Mouse (Mus musculus) hindbrain, embryonic 16.5 days (tissue): ENCODE measurements around the gene Nipbl. TPM values are rescaled to one million over a fixed set of nuclear protein-coding genes. Genes with fewer than 3 reads are reported as not detected.

Source experiments
- ATAC-seq: fragments of 200-750 bp; cut with Nextera tagmentation; 2 replicates; pipeline ENCODE4 v1.8.0; 2017; ENCODE audit warnings: moderate TSS enrichment, moderate library complexity
- H3K27ac ChIP-seq: fragments of 300-500 bp; sonication (generic); 2 replicates; pipeline ENCODE4 v1.5.1; 2014; ENCODE audit warnings: low read depth, mild to moderate bottlenecking, control low read depth, low read length, moderate library complexity
- H3K27me3 ChIP-seq: fragments of 300-500 bp; sonication (generic); replicated peaks from 2 replicates; pipeline ENCODE4 v1.6.1; 2014; ENCODE audit warnings: low read length; ENCODE audit not compliant: control insufficient read depth, insufficient read depth
- H3K36me3 ChIP-seq: fragments of 300-500 bp; sonication (generic); 2 replicates; pipeline ENCODE4 v1.6.1; 2014; ENCODE audit warnings: mild to moderate bottlenecking, low read length, moderate library complexity, mixed read lengths; ENCODE audit not compliant: control insufficient read depth, insufficient read depth
- H3K4me1 ChIP-seq: fragments of 300-500 bp; sonication (generic); 2 replicates; pipeline ENCODE4 v1.6.1; 2014; ENCODE audit warnings: low read depth, low read length; ENCODE audit not compliant: control insufficient read depth, insufficient read depth
- H3K4me2 ChIP-seq: fragments of 300-500 bp; sonication (generic); 2 replicates; pipeline ENCODE4 v1.6.1; 2014; ENCODE audit warnings: mild to moderate bottlenecking, low read length, control low read depth, moderate library complexity
- H3K4me3 ChIP-seq: fragments of 300-500 bp; sonication (generic); 2 replicates; pipeline ENCODE4 v1.5.1; 2014; ENCODE audit warnings: mild to moderate bottlenecking, low read length, control low read depth, moderate library complexity
- H3K9ac ChIP-seq: fragments of 300-500 bp; sonication (generic); 2 replicates; pipeline ENCODE4 v1.6.1; 2014; ENCODE audit warnings: low read depth, mild to moderate bottlenecking, control low read depth, low read length, moderate library complexity
- H3K9me3 ChIP-seq: fragments of 300-500 bp; sonication (generic); 2 replicates; pipeline ENCODE4 v1.6.1; 2014; ENCODE audit warnings: mild to moderate bottlenecking, low read length, moderate library complexity; ENCODE audit not compliant: control insufficient read depth
- WGBS: fragments of 180-500 bp; shearing (Covaris S2); extraction: QIAGEN DNeasy Blood & Tissue Kit; methylation state at CpG from one replicate; pipeline ENCODE4 v1.1.7; 2014; 5-methylcytosine and 5-hydroxymethylcytosine counted together
- polyA plus RNA-seq: library from polyadenylated mRNA; unstranded; fragments of >200 nt; fragmentation: Nextera tagmentation; extraction: Ambion mirVana; gene quantifications from 2 replicates; pipeline ENCODE4 v1.2.1, GENCODE M21; 2015

Nipbl gene
- polyA plus RNA-seq, 1 experiment from 2014 or later: 12.1 TPM

GRCm38 (mm10) chr15:8265946-8266345 is 178.3 kb downstream of the Nipbl start:
- no peaks in the 10 kb centered on the region for H3K4me1 ChIP-seq
- H3K36me3 ChIP-seq: peaks cover 59% of the 10 kb centered on the region
- no peak for ATAC-seq
- H3K27ac ChIP-seq: no peak overlapping the region
- H3K27me3 ChIP-seq: no peaks in the 10 kb centered on the region
- 89% methylated on average over 3 of the region's 3 CpGs for WGBS
- H3K9ac ChIP-seq: no peak overlapping the region
- H3K4me2 ChIP-seq: no peak overlapping the region
- no peaks in the 10 kb centered on the region for H3K9me3 ChIP-seq
- H3K4me3 ChIP-seq: no peak overlapping the region

Other genes with a start within 250 kb of the Nipbl start
- not detected in 2 replicates for gene Gm2310, start 75.5 kb upstream of the Nipbl start, polyA plus RNA-seq